Mouse (Mus musculus): ENCODE results near the gene Slc10a7.

Gene Slc10a7

GRCm38 (mm10) chr8:78623972-78624371, 114.8 kb downstream of the Slc10a7 start:
- in situ Hi-C loops (cut with MboI, MseI) = no loop called here

- in situ Hi-C loops (cut with MboI, MseI) = no loop called here
These were observed 115.7 kb downstream of the Slc10a7 start for GRCm38 (mm10) chr8:78624738-78625442.

- in situ Hi-C loops (cut with MboI, MseI) = no loop called here
These were observed 117.5 kb downstream of the Slc10a7 start for GRCm38 (mm10) chr8:78626632-78627031.

GRCm38 (mm10) chr8:78627793-78628192, 118.6 kb downstream of the Slc10a7 start:
- in situ Hi-C loops (cut with MboI, MseI) = no loop called here

GRCm38 (mm10) chr8:78630414-78631164, 121.4 kb downstream of the Slc10a7 start:
- in situ Hi-C loops (cut with MboI, MseI) = no loop called here

GRCm38 (mm10) chr8:78633012-78633411, 123.9 kb downstream of the Slc10a7 start:
- in situ Hi-C loops (cut with MboI, MseI) = no loop called here

- in situ Hi-C loops (cut with MboI, MseI) = no loop called here
These were observed 124.9 kb downstream of the Slc10a7 start for GRCm38 (mm10) chr8:78634018-78634417.

- in situ Hi-C loops (cut with MboI, MseI) = no loop called here
These were observed 125.5 kb downstream of the Slc10a7 start for GRCm38 (mm10) chr8:78634523-78635240.

GRCm38 (mm10) chr8:78635241-78635771, 126.2 kb downstream of the Slc10a7 start:
- in situ Hi-C loops (cut with MboI, MseI) = no loop called here

GRCm38 (mm10) chr8:78641919-78642318, 132.8 kb downstream of the Slc10a7 start:
- in situ Hi-C loops (cut with MboI, MseI) = no loop called here

GRCm38 (mm10) chr8:78642376-78642775, 133.2 kb downstream of the Slc10a7 start:
- in situ Hi-C loops (cut with MboI, MseI) = no loop called here

GRCm38 (mm10) chr8:78647000-78647656, 138.0 kb downstream of the Slc10a7 start:
- in situ Hi-C loops (cut with MboI, MseI) = no loop called here

GRCm38 (mm10) chr8:78647846-78648245, 138.7 kb downstream of the Slc10a7 start:
- in situ Hi-C loops (cut with MboI, MseI) = no loop called here

- in situ Hi-C loops (cut with MboI, MseI) = no loop called here
These were observed 139.8 kb downstream of the Slc10a7 start for GRCm38 (mm10) chr8:78648918-78649317.

- in situ Hi-C loops (cut with MboI, MseI) = no loop called here
These were observed 142.5 kb downstream of the Slc10a7 start for GRCm38 (mm10) chr8:78651670-78652069.

GRCm38 (mm10) chr8:78655351-78656045, 146.4 kb downstream of the Slc10a7 start:
- in situ Hi-C loops (cut with MboI, MseI) = no loop called here

- in situ Hi-C loops (cut with MboI, MseI) = no loop called here
These were observed 147.7 kb downstream of the Slc10a7 start for GRCm38 (mm10) chr8:78656700-78657370.

- in situ Hi-C loops (cut with MboI, MseI) = no loop called here
These were observed 149.0 kb downstream of the Slc10a7 start for GRCm38 (mm10) chr8:78658172-78658571.

GRCm38 (mm10) chr8:78659617-78660187, 150.6 kb downstream of the Slc10a7 start:
- in situ Hi-C loops (cut with MboI, MseI) = no loop called here

GRCm38 (mm10) chr8:78664306-78664940, 155.3 kb downstream of the Slc10a7 start:
- in situ Hi-C loops (cut with MboI, MseI) = no loop called here
